Mouse (Mus musculus) CD4-positive, CD25-positive, alpha-beta regulatory T cell (primary cell): ENCODE measurements around the gene Chst7. TPM values are rescaled to one million over a fixed set of nuclear protein-coding genes. Genes with fewer than 3 reads are reported as not detected.

Source experiments
- polyA plus RNA-seq: library from polyadenylated mRNA; unstranded; fragments of 100-300 nt; shearing (Covaris generic); gene quantifications from one replicate; pipeline ENCODE4 v1.2.1, GENCODE M21; 2017

Chst7 gene
- polyA plus RNA-seq, result not detected

DNA sequence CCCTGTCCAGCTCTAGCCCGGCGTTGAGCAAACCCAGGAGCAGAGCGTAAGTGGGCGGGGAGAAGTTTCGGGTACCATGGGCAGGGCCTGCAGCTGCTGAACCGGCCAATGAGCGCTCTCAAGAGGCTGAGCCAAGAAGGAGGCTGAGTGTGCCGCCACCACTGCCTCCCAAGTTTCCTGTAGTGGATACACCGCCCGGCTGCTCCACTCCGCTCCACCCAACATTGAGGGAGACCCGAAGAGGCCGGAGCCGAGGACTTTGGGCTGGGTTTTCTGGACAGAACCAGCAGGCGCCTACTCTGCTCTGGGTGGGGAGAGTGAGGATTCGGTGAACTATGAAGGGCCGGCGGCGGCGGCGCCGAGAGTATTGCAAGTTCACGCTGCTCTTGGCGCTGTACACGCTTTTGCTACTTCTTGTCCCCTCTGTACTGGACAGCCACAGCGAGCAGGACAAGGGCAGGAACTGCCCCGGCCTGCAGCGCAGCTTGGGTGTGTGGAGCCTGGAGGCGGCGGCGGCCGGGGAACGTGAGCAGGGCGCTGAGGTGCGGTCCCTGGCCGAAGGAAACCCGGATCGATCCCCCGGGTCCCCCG is at the start of gene Chst7:
TSS of gene Chst7 (plus strand) at position 180 of the 591 bp plus-strand sequence.

Other genes starting within 250 kb of the Chst7 start
- 20.8 TPM for gene Slc9a7, start 232.2 kb downstream of the Chst7 start, polyA plus RNA-seq